Mouse (Mus musculus): ENCODE data around the gene Irf2bpl.

GRCm38 (mm10) chr12:86850746-86851145 lies 33.9 kb downstream of the Irf2bpl start:
- TF ChIP-seq GATA1 (IDR thresholded peaks at IDR 0.05; ENCODE audit: borderline replicate concordance, low read length) (no peak), FLI1 (IDR thresholded peaks at IDR 0.05; ENCODE audit: low read length) (no peak)

All from megakaryocyte, embryonic 14.5 days (primary cell).